Mouse (Mus musculus) embryonic facial prominence, embryonic 14.5 days (tissue): Measurements from ENCODE around the gene Cbfa2t2. TPM values are rescaled to one million over a fixed set of nuclear protein-coding genes. Genes with fewer than 3 reads are reported as not detected.

Source experiments
- ATAC-seq: fragments of 200-750 bp; cut with Nextera tagmentation; 2 replicates; pipeline ENCODE4 v1.8.0; 2017; ENCODE audit warnings: low read depth, moderate number of reproducible peaks, moderate TSS enrichment
- DNase-seq: peaks from one replicate; pipeline ENCODE4 v3.0.0-alpha.2; 2015; ENCODE audit warnings: low spot score
- H3K27ac ChIP-seq: fragments of 300-500 bp; sonication (generic); replicated peaks from 2 replicates; pipeline ENCODE4 v1.5.1; 2014; ENCODE audit warnings: low read depth, mild to moderate bottlenecking, low read length, moderate library complexity
- H3K27me3 ChIP-seq: fragments of 300-500 bp; sonication (generic); replicated peaks from 2 replicates; pipeline ENCODE4 v1.6.1; 2014; ENCODE audit warnings: low read length; ENCODE audit not compliant: control insufficient read depth, insufficient read depth
- H3K36me3 ChIP-seq: fragments of 300-500 bp; sonication (generic); 2 replicates; pipeline ENCODE4 v1.6.1; 2014; ENCODE audit warnings: low read length, mixed read lengths; ENCODE audit not compliant: control insufficient read depth, insufficient read depth
- H3K4me1 ChIP-seq: fragments of 300-500 bp; sonication (generic); 2 replicates; pipeline ENCODE4 v1.6.1; 2014; ENCODE audit warnings: antibody characterized with exemption, low read length; ENCODE audit not compliant: control insufficient read depth, insufficient read depth
- H3K4me2 ChIP-seq: fragments of 300-500 bp; sonication (generic); 2 replicates; pipeline ENCODE4 v1.6.1; 2014; ENCODE audit warnings: low read depth, mild to moderate bottlenecking, low read length, moderate library complexity, mixed read lengths
- H3K4me3 ChIP-seq: fragments of 300-500 bp; sonication (generic); 2 replicates; pipeline ENCODE4 v1.5.1; 2014; ENCODE audit warnings: low read depth, mild to moderate bottlenecking, low read length
- H3K9ac ChIP-seq: fragments of 300-500 bp; sonication (generic); 2 replicates; pipeline ENCODE4 v1.6.1; 2014; ENCODE audit warnings: low read depth, mild to moderate bottlenecking, low read length, moderate library complexity, mixed read lengths
- H3K9me3 ChIP-seq: fragments of 300-500 bp; sonication (generic); 2 replicates; pipeline ENCODE4 v1.6.1; 2016; ENCODE audit warnings: low read length; ENCODE audit not compliant: control insufficient read depth
- WGBS: fragments of 180-500 bp; shearing (Covaris S2); extraction: QIAGEN DNeasy Blood & Tissue Kit; methylation state at CpG from one replicate; pipeline ENCODE4 v1.1.7; 2014; 5-methylcytosine and 5-hydroxymethylcytosine counted together
- polyA plus RNA-seq: library from polyadenylated mRNA; unstranded; fragments of >200 nt; fragmentation: Nextera tagmentation; extraction: Ambion mirVana; gene quantifications from 2 replicates; pipeline ENCODE4 v1.2.1, GENCODE M21; 2014

Gene Cbfa2t2
- polyA plus RNA-seq, 1 experiment from 2014 or later: 31.5 TPM

DNA sequence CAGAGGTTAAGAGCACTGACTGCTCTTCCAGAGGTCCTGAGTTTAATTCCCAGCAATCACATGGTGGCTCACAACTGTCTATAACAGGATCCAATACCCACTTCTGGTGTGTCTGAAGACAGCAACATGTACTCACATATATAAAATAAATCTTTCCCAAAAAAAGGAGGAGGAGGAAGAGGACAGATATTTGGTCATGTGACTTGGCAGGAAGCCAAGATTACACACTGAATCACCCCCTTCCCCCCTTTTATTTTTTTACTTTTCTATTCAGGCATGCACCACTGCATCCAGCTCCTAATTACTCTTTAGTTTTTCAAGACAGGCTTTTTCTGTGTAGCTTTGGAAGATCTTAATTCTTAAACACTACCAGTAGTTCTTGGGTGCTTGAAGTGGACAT is 85.2 kb downstream of the Cbfa2t2 start:
- Histone ChIP-seq H3K36me3 (peaks cover 78% of the 10 kb centered on the region), H3K4me2 (no peak overlapping the region), H3K9me3 (no peaks in the 10 kb centered on the region), H3K27me3 (no peaks in the 10 kb centered on the region), H3K4me3 (no peak overlapping the region), H3K9ac (no peak overlapping the region), H3K27ac (no peak overlapping the region), H3K4me1 (no peaks in the 10 kb centered on the region)
- DNase-seq (no peak), ATAC-seq (no peak)

DNA sequence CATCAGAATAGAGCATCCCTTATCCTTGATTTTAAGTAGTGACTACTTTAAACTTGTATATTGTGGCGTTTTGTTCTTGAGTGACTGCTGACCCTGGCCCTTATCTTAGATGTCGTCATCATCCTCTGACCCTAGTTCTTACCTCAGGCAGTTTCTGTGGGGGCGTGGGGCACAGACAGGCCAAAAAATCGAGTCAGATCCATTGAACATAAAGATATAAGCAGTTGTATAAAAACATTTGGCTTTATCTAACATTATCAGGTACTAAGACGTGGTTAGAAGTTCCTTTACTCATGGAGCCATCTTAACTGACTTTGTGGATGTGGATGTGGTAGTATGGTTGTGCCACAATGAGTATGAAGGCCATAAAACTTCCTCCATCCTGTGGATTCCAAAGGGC is 86.1 kb downstream of the Cbfa2t2 start:
- Histone ChIP-seq H3K4me1 (no peaks in the 10 kb centered on the region), H3K36me3 (peaks cover 74% of the 10 kb centered on the region), H3K27ac (no peak overlapping the region), H3K27me3 (no peaks in the 10 kb centered on the region), H3K9me3 (no peaks in the 10 kb centered on the region), H3K4me2 (no peak overlapping the region), H3K4me3 (no peak overlapping the region), H3K9ac (no peak overlapping the region)
- no peak for DNase-seq
- no peak for ATAC-seq
- 92% methylated on average over 5 of the region's 5 CpGs for WGBS

DNA sequence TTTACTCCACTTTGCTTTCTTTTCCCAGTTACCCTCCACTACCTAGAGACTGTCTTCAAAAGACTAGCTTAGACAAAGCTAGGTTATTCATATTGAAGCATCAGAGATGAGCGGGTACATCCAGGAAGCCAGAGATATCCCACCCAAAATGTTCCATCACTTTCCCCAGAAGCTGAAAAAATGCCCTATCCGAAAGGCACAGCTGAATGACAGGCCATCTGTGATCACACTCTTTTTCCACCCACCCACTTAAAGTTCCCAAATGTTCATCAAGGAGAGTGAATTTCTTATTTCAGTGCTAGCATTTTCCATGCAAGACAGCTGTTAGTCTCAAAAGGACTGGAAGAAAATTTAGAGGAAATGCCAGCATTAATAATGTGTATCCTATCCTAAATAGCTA is 89.0 kb downstream of the Cbfa2t2 start:
- peaks cover 75% of the 10 kb centered on the region for H3K36me3 ChIP-seq
- no peak overlapping the region for H3K27ac ChIP-seq
- H3K4me2 ChIP-seq: no peak overlapping the region
- no peaks in the 10 kb centered on the region for H3K4me1 ChIP-seq
- H3K9ac ChIP-seq: no peak overlapping the region
- no peak for ATAC-seq
- no peaks in the 10 kb centered on the region for H3K9me3 ChIP-seq
- 94% methylated on average over 2 of the region's 2 CpGs for WGBS
- no peak overlapping the region for H3K4me3 ChIP-seq
- no peak for DNase-seq
- H3K27me3 ChIP-seq: no peaks in the 10 kb centered on the region

DNA sequence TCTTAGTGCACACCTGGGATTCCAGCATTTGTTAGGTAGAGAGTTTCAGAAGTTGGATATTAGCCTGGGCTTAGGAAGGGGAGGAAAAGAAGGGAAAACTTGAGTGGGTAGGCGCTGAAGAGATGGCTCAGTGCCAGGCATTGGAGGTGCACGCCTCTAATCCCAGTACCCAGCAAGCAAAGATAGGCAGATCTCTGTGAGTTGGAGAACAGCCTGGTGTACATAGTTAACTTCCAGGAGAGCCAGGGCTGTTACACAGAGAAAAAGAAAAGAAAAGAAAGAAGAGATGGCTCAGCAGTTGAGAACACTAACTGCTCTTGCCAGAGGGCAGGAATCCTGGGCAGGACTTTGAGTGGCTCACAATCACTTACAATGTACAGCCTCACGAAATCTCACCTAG is 90.2 kb downstream of the Cbfa2t2 start:
- H3K4me3 ChIP-seq: no peak overlapping the region
- H3K27ac ChIP-seq: no peak overlapping the region
- ATAC-seq (peak; percentile 41), DNase-seq (no peak)
- H3K4me1 ChIP-seq: no peaks in the 10 kb centered on the region
- H3K36me3 ChIP-seq: peaks cover 81% of the 10 kb centered on the region
- no peaks in the 10 kb centered on the region for H3K27me3 ChIP-seq
- H3K4me2 ChIP-seq: no peak overlapping the region
- WGBS: 67% methylated on average over 3 of the region's 3 CpGs
- no peaks in the 10 kb centered on the region for H3K9me3 ChIP-seq
- no peak overlapping the region for H3K9ac ChIP-seq

DNA sequence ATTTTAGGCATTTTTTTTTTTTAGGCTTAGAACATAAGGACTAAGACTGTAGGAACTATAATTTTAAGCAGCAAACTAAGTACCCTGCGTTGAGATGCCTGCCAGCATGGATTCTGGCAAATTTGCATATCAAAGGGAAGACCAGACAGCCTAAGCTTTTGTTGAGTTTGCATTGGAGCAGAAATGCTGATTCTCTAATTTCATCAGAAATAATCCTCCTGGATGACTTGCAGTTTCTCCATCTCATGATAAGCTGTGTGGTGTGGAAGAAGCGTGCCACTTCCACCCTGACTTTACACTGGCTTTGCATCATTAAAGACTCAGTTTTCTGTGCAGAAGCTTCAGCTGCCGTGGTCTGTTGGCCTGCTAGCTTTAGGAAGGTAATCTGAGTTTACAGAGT is 96.6 kb downstream of the Cbfa2t2 start:
- Histone ChIP-seq H3K27me3 (no peaks in the 10 kb centered on the region), H3K9ac (no peak overlapping the region), H3K36me3 (peaks cover 83% of the 10 kb centered on the region), H3K4me3 (no peak overlapping the region), H3K27ac (no peak overlapping the region), H3K4me1 (no peaks in the 10 kb centered on the region), H3K9me3 (no peaks in the 10 kb centered on the region), H3K4me2 (no peak overlapping the region)
- 74% methylated on average over 3 of the region's 3 CpGs for WGBS
- ATAC-seq (no peak), DNase-seq (no peak)

DNA sequence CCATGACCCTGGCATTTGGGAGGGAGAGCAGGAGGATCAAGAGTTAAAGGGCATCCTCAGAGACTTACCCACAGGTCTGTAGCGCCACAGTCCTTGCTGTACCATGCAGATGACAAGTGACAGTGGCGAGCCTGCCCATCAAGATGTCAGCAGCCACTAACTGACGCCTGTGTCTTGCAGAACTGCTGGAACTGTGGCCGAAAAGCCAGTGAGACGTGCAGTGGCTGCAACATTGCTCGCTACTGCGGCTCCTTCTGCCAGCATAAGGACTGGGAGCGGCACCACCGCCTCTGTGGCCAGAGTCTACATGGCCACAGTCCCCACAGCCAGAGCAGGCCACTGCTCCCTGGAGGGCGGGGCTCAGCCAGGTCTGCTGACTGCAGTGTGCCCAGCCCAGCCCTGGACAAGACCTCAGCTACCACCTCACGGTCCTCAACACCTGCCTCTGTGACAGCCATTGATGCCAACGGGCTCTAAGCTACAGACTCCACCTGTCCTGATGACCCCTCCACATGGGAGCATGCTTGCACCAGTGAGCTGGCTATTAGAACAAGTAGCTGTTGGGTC is 98.5 kb downstream of the Cbfa2t2 start:
- Histone ChIP-seq H3K36me3 (peaks cover 80% of the 10 kb centered on the region), H3K27ac (no peak overlapping the region), H3K27me3 (no peaks in the 10 kb centered on the region), H3K9ac (no peak overlapping the region), H3K9me3 (no peaks in the 10 kb centered on the region), H3K4me3 (no peak overlapping the region), H3K4me2 (no peak overlapping the region), H3K4me1 (no peaks in the 10 kb centered on the region)
- WGBS: 92% methylated on average over 10 of the region's 12 CpGs
- DNase-seq (no peak), ATAC-seq (no peak)

DNA sequence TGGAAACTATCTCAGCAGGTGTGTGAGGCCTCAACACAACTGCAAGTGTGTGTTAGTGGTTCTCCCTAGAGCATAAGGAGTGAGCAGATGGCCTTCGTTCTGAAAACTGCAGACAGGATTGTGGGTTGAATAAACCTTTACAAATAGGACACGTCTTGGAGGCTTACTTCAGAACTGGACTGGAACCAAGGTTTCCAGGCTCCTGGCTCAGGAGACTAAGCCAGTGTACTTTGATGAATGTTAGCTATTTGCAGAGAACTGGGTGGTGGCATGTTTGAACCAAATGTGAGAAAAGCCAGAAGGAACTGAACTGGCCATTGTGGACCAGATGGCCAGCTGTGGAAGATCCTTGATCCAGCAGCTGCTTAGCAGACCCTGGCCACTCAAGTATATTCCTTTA is 102.0 kb downstream of the Cbfa2t2 start:
- Histone ChIP-seq H3K36me3 (peaks cover 49% of the 10 kb centered on the region), H3K27ac (peak overlapping the region; percentile 44; the same call in 1 of the 2 replicates), H3K27me3 (no peaks in the 10 kb centered on the region), H3K4me1 (no peaks in the 10 kb centered on the region), H3K4me3 (no peak overlapping the region), H3K4me2 (no peak overlapping the region), H3K9ac (no peak overlapping the region), H3K9me3 (no peaks in the 10 kb centered on the region)
- no peak; the same call in 1 of the 2 replicates for ATAC-seq
- 49% methylated on average over 2 of the region's 2 CpGs for WGBS
- DNase-seq: peak; percentile 41

DNA sequence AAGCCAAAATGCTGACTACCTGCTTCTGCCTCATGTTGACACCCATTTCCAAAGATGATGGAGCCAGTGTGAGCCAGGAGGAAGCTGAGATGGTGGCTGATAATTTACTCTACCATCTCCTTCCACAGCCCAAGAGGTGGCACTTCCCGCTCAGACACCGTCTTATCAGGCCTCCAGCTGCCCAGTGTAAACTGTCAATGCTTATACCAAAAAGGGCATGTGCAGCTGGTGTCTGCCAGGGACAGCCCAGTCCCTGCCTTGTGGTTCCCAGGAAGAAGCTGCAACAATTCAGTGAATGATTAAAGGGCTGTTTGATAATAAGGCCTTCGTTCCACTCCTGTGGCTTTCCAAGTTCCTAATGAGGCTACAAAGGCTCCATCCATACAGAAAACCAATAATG is 102.4 kb downstream of the Cbfa2t2 start:
- ATAC-seq (no peak; the same call in 1 of the 2 replicates), DNase-seq (no peak)
- H3K9ac ChIP-seq: no peak overlapping the region
- H3K4me1 ChIP-seq: no peaks in the 10 kb centered on the region
- H3K27ac ChIP-seq: 0 out of 2 replicates have a peak overlapping the region, but pooled peaks have one; percentile 44
- peaks cover 48% of the 10 kb centered on the region for H3K36me3 ChIP-seq
- H3K9me3 ChIP-seq: no peaks in the 10 kb centered on the region
- no peaks in the 10 kb centered on the region for H3K27me3 ChIP-seq
- H3K4me3 ChIP-seq: no peak overlapping the region
- 68% methylated on average over 3 of the region's 3 CpGs for WGBS
- no peak overlapping the region for H3K4me2 ChIP-seq

DNA sequence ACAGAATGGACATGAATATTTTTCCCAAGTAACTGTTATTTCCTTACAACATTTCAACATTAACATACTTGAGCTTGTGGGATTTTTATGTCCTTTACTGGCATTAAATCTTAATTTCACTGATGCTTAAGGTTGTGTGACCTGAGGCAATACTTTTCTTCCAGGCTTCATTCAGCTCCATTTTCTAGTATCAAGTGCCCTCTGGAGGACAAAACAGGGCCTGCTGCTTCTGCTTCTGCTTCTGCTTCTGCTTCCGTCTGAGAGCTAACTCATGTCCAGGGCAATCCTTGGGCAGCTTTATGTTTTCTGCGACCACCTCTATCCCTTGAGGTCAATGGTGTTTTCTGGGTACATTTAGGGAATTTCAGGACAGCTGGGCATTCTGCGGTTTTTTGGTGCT is 103.4 kb downstream of the Cbfa2t2 start:
- H3K4me3 ChIP-seq: no peak overlapping the region
- WGBS: 76% methylated on average over 3 of the region's 3 CpGs
- ATAC-seq: 0 out of 2 replicates have a peak, but pooled peaks have one; percentile 13
- H3K9ac ChIP-seq: no peak overlapping the region
- peaks cover 38% of the 10 kb centered on the region for H3K36me3 ChIP-seq
- no peaks in the 10 kb centered on the region for H3K9me3 ChIP-seq
- no peak for DNase-seq
- no peak overlapping the region for H3K4me2 ChIP-seq
- no peak overlapping the region for H3K27ac ChIP-seq
- no peaks in the 10 kb centered on the region for H3K27me3 ChIP-seq
- H3K4me1 ChIP-seq: no peaks in the 10 kb centered on the region
